8 mouse cellular contexts compared by ENCODE assay signal in genomic region chr3:55095968-55096654, GRCm38 (mm10). TPM values are rescaled to one million over a fixed set of nuclear protein-coding genes. Genes with fewer than 3 reads are reported as not detected.
DNase-seq lines count a peak whose midpoint lies in the region; ATAC-seq and TF ChIP-seq lines count a peak whose summit lies in the region.

No protein-coding gene starts in this region.

- no peaks in the 10 kb centered on the region for H3K4me1 ChIP-seq in MEL (ENCODE audit: control insufficient read depth in 1 of 2, insufficient read depth in 2 of 2, low read length in 2 of 2)
- peaks cover 29% of the 10 kb centered on the region for H3K4me1 ChIP-seq in forebrain, embryonic 10.5 days
- peaks cover 4% of the 10 kb centered on the region; the same call in 1 of the 2 replicates for H3K4me1 ChIP-seq in hindbrain, embryonic 14.5 days (replicated peaks; ENCODE audit: control insufficient read depth, insufficient read depth, low read length)
- peaks cover 18% of the 10 kb centered on the region for H3K4me1 ChIP-seq in midbrain, embryonic 13.5 days (replicated peaks)

- DNase-seq in frontal cortex, postnatal 10 days (ENCODE audit: low spot score in 2 of 2), result peak; percentile 37 to 42
- DNase-seq in frontal cortex, postnatal 14 days (ENCODE audit: low spot score in 2 of 2), result no peak
- no peak for DNase-seq in MEL (ENCODE audit: low read depth, low spot score)
- DNase-seq in forebrain, embryonic 10.5 days (ENCODE audit: extremely low spot score, low spot score), result peak; percentile 51
- DNase-seq in hindbrain, embryonic 14.5 days (ENCODE audit: low spot score), result no peak
- no peak for DNase-seq in urinary bladder, adult 2 months (ENCODE audit: low spot score)
- DNase-seq in yolk sac, embryonic 10.5 days (ENCODE audit: low spot score), result no peak

- no peak overlapping the region for H3K27ac ChIP-seq in MEL (ENCODE audit: control insufficient read depth, low read depth, low read length)
- H3K27ac ChIP-seq in forebrain, embryonic 10.5 days, result peak overlapping the region; percentile 84
- H3K27ac ChIP-seq in hindbrain, embryonic 14.5 days, result peak overlapping the region; percentile 26; the same call in 1 of the 2 replicates
- peak overlapping the region; percentile 49 for H3K27ac ChIP-seq in midbrain, embryonic 13.5 days

- no peak for TF ChIP-seq CTCF in MEL (IDR thresholded peaks at IDR 0.05 in 2 of 3, conservative IDR thresholded peaks at IDR 0.05 in 1 of 3; ENCODE audit: control insufficient read depth in 1 of 3, insufficient read depth in 1 of 3, low read depth in 2 of 3, low read length in 3 of 3, poor library complexity in 1 of 3, severe bottlenecking in 1 of 3)

- no peak for TF ChIP-seq EP300 in MEL (IDR thresholded peaks at IDR 0.05; ENCODE audit: low read depth in 1 of 2, low read length in 2 of 2)

- H3K4me2 ChIP-seq in hindbrain, embryonic 14.5 days (replicated peaks), result no peak overlapping the region; the same call in 1 of the 2 replicates
- H3K4me2 ChIP-seq in midbrain, embryonic 13.5 days (replicated peaks), result no peak overlapping the region

- no peak overlapping the region for H3K9ac ChIP-seq in MEL (ENCODE audit: control insufficient read depth, low read depth, low read length, poor library complexity, severe bottlenecking)
- no peak overlapping the region for H3K9ac ChIP-seq in hindbrain, embryonic 14.5 days
- no peak overlapping the region for H3K9ac ChIP-seq in midbrain, embryonic 13.5 days (replicated peaks)

- no peak for TF ChIP-seq RAD21 in MEL (IDR thresholded peaks at IDR 0.05; ENCODE audit: low read depth, low read length)

- 32% methylated on average over 8 of the region's 8 CpGs for WGBS in forebrain, embryonic 10.5 days
- WGBS in hindbrain, embryonic 14.5 days, result 25% methylated on average over 8 of the region's 8 CpGs
- WGBS in midbrain, embryonic 13.5 days, result 21% methylated on average over 8 of the region's 8 CpGs

- H3K79me2 ChIP-seq in MEL (ENCODE audit: control insufficient read depth, insufficient read depth, low read length, poor library complexity), result no peaks in the 10 kb centered on the region

- no peak for TF ChIP-seq POLR2A in MEL (IDR thresholded peaks at IDR 0.05; ENCODE audit: control insufficient read depth in 1 of 2, insufficient read depth in 1 of 2, low read depth in 1 of 2, low read length in 2 of 2, poor library complexity in 1 of 2)

- no peak overlapping the region for H3K4me3 ChIP-seq in MEL (ENCODE audit: control insufficient read depth in 1 of 2, insufficient read depth in 1 of 2, low read depth in 2 of 2, low read length in 2 of 2)
- H3K4me3 ChIP-seq in forebrain, embryonic 10.5 days, result peak overlapping the region; percentile 14; the same call in 1 of the 2 replicates
- no peak overlapping the region for H3K4me3 ChIP-seq in hindbrain, embryonic 14.5 days (replicated peaks; ENCODE audit: low read length)
- no peak overlapping the region for H3K4me3 ChIP-seq in midbrain, embryonic 13.5 days (replicated peaks)

- H3K27me3 ChIP-seq in MEL (ENCODE audit: control insufficient read depth in 1 of 2, insufficient read depth in 2 of 2, low read length in 2 of 2), result peaks cover 0 to 2% of the 10 kb centered on the region in 2 experiments; a peak in 3 of 4 replicates
- no peaks in the 10 kb centered on the region for H3K27me3 ChIP-seq in forebrain, embryonic 10.5 days (ENCODE audit: poor library complexity, severe bottlenecking)
- H3K27me3 ChIP-seq in hindbrain, embryonic 14.5 days (ENCODE audit: control insufficient read depth, insufficient read depth, low read length), result no peaks in the 10 kb centered on the region
- no peaks in the 10 kb centered on the region for H3K27me3 ChIP-seq in midbrain, embryonic 13.5 days

- no peaks in the 10 kb centered on the region for H3K9me3 ChIP-seq in MEL (replicated peaks; ENCODE audit: insufficient read depth, low read length)
- no peaks in the 10 kb centered on the region for H3K9me3 ChIP-seq in forebrain, embryonic 10.5 days
- H3K9me3 ChIP-seq in hindbrain, embryonic 14.5 days (ENCODE audit: control insufficient read depth, low read length), result no peaks in the 10 kb centered on the region
- no peaks in the 10 kb centered on the region for H3K9me3 ChIP-seq in midbrain, embryonic 13.5 days

- no peaks in the 10 kb centered on the region for H3K36me3 ChIP-seq in MEL (ENCODE audit: control insufficient read depth in 1 of 2, insufficient read depth in 2 of 2, low read length in 2 of 2)
- no peaks in the 10 kb centered on the region for H3K36me3 ChIP-seq in forebrain, embryonic 10.5 days (replicated peaks)
- no peaks in the 10 kb centered on the region for H3K36me3 ChIP-seq in hindbrain, embryonic 14.5 days (replicated peaks; ENCODE audit: control insufficient read depth, insufficient read depth)
- H3K36me3 ChIP-seq in midbrain, embryonic 13.5 days, result no peaks in the 10 kb centered on the region

- peak; percentile 74; the same call in 1 of the 2 replicates for ATAC-seq in hindbrain, embryonic 14.5 days (ENCODE audit: low FRiP score)
- ATAC-seq in midbrain, embryonic 13.5 days, result peak; percentile 83

TF ChIP-seq in MEL, 35 proteins besides CTCF, POLR2A, EP300 and RAD21:
- peak; percentile 62; the same call in 1 of the 2 replicates for TF ChIP-seq HCFC1 (IDR thresholded peaks at IDR 0.05; ENCODE audit: low read depth, low read length)
- TF ChIP-seq RCOR1 (IDR thresholded peaks at IDR 0.05; ENCODE audit: low read depth, low read length), result no peak
TF ChIP-seq in MEL: peak in this region for 1.

RNA-seq across cellular contexts. Expression of gene Spg20, which starts 15.8 kb away (rescaled TPM):
- 17.9 and 18.5 TPM in 2 replicates for total RNA-seq in MEL (2012; rRNA removed)
- 10 to 100 TPM in 1 of 2 experiments, not detected in 1; 23.3 TPM for polyA plus RNA-seq in MEL (2012; ENCODE audit: insufficient read depth in 1 of 2, insufficient read length in 2 of 2, low read depth in 1 of 2, low replicate concordance in 2 of 2, missing spikeins in 1 of 2)
- polyA plus RNA-seq in forebrain, embryonic 10.5 days (2016; fragmentation: Nextera tagmentation; extraction: Ambion mirVana), result 56.6 and 58.5 TPM in 2 replicates
- polyA plus RNA-seq in hindbrain, embryonic 14.5 days (2014; fragmentation: Nextera tagmentation; extraction: Ambion mirVana), result 16.2 and 19.5 TPM in 2 replicates
- 19.2 and 20.6 TPM in 2 replicates for polyA plus RNA-seq in midbrain, embryonic 13.5 days (2015; fragmentation: Nextera tagmentation; extraction: Ambion mirVana)
- 14.3 and 17.9 TPM in 2 replicates for polyA plus RNA-seq in urinary bladder, adult 2 months (2012; rRNA removed)

RNA-seq across cellular contexts. Expression of gene Ccna1, which starts 40.8 kb away (rescaled TPM):
- not detected in 2 replicates for total RNA-seq in MEL (2012; rRNA removed)
- not detected for polyA plus RNA-seq in MEL (2012; ENCODE audit: insufficient read depth in 1 of 2, insufficient read length in 2 of 2, low read depth in 1 of 2, low replicate concordance in 2 of 2, missing spikeins in 1 of 2)
- 2.0 and 3.1 TPM in 2 replicates for polyA plus RNA-seq in forebrain, embryonic 10.5 days (2016; fragmentation: Nextera tagmentation; extraction: Ambion mirVana)
- 1.5 and 1.7 TPM in 2 replicates for polyA plus RNA-seq in hindbrain, embryonic 14.5 days (2014; fragmentation: Nextera tagmentation; extraction: Ambion mirVana)
- polyA plus RNA-seq in midbrain, embryonic 13.5 days (2015; fragmentation: Nextera tagmentation; extraction: Ambion mirVana), result 1.4 and 2.0 TPM in 2 replicates
- polyA plus RNA-seq in urinary bladder, adult 2 months (2012; rRNA removed), result 0.10 and 0.21 TPM in 2 replicates

RNA-seq across cellular contexts. Expression of gene Ccdc169, which starts 41.0 kb away (rescaled TPM):
- 0.19 TPM in 1 of 2 replicates, not detected in the other for total RNA-seq in MEL (2012; rRNA removed)
- not detected for polyA plus RNA-seq in MEL (2012; ENCODE audit: insufficient read depth in 1 of 2, insufficient read length in 2 of 2, low read depth in 1 of 2, low replicate concordance in 2 of 2, missing spikeins in 1 of 2)
- polyA plus RNA-seq in forebrain, embryonic 10.5 days (2016; fragmentation: Nextera tagmentation; extraction: Ambion mirVana), result 0.06 TPM in 1 of 2 replicates, not detected in the other
- polyA plus RNA-seq in hindbrain, embryonic 14.5 days (2014; fragmentation: Nextera tagmentation; extraction: Ambion mirVana), result 0.30 TPM in 1 of 2 replicates, not detected in the other
- 0.05 TPM in 1 of 2 replicates, not detected in the other for polyA plus RNA-seq in midbrain, embryonic 13.5 days (2015; fragmentation: Nextera tagmentation; extraction: Ambion mirVana)
- polyA plus RNA-seq in urinary bladder, adult 2 months (2012; rRNA removed), result 0.04 TPM in 2 replicates

Comparison
In these comparisons a context has a peak if more than half of its experiments do, and no peak if none do; other contexts are left out.
1. DNase-seq: peak in frontal cortex, postnatal 10 days (2 of 2) and forebrain, embryonic 10.5 days (single experiment); none in frontal cortex, postnatal 14 days (0 of 2), MEL (single experiment), hindbrain, embryonic 14.5 days (single experiment), urinary bladder, adult 2 months (single experiment) and yolk sac, embryonic 10.5 days (single experiment).